Mouse (Mus musculus): ENCODE measurements at regions not wholly inside any gene's neighbourhood (a gene's known extent, or its start where the extent isn't known, plus 50 kb on each side); places are given as distances from the start of the nearest gene placed in this dataset.

DNA sequence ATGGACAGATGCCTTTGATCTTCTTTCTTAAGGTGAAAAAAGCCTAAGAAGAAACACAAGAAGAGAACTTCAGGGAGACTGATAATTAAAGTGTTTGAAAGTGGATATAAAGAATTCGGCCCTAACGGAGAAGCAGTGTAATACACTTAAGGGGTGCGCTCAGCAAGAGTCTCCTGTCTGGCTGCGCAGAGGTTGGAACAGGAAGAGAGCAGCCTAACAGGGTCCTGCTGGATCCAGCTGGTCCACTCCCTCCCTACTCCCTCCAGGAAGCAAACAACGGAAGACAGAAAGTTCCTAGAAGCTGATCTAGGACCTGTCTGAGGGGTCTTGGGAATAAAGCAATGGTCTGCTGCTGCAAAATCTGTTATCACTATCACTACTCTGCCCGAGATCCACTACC lies 242.4 kb downstream of the 1190002N15Rik start:
- ATAC-seq (ENCODE audit: low FRiP score, low read depth) = no peak
- Histone ChIP-seq H3K4me1 (no peaks in the 10 kb centered on the region), H3K27ac (no peak overlapping the region)

DNA sequence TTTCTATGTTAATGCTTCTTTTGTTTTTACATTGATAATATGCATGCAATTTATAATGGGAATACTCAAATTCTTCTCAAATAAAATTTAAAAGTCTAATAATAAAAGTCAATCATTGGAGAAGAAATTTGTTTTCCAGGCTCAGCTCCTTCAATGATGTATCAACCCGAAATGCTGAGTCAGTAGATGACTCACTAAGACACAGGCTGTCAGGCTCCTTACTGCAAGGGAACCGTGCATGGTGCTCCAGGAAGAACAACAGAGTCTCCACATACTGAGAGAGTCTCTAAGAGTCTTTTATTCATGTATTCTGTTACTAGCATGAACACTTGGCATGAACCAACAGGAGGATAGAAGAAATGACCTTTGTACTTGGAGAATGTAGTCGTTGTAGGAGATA lies 245.7 kb downstream of the 1190002N15Rik start:
- Histone ChIP-seq H3K4me2 (replicated peaks) (no peak overlapping the region), H3K36me3 (no peaks in the 10 kb centered on the region), H3K9me3 (no peaks in the 10 kb centered on the region), H3K27ac (no peak overlapping the region), H3K4me3 (no peak overlapping the region), H3K4me1 (no peaks in the 10 kb centered on the region), H3K9ac (no peak overlapping the region), H3K27me3 (replicated peaks) (no peaks in the 10 kb centered on the region)
- no peak for ATAC-seq (ENCODE audit: low FRiP score, low read depth)
- WGBS = 76% methylated on average over 3 of the region's 3 CpGs

More for the DNA sequence above, 242.4 kb downstream of the 1190002N15Rik start:
- H3K4me2 ChIP-seq (replicated peaks) = no peak overlapping the region
- no peaks in the 10 kb centered on the region for H3K36me3 ChIP-seq
- H3K9me3 ChIP-seq = no peaks in the 10 kb centered on the region
- no peak overlapping the region for H3K4me3 ChIP-seq
- no peak overlapping the region for H3K9ac ChIP-seq
- no peaks in the 10 kb centered on the region for H3K27me3 ChIP-seq (replicated peaks)
- 87% methylated on average over 6 of the region's 6 CpGs for WGBS

DNA sequence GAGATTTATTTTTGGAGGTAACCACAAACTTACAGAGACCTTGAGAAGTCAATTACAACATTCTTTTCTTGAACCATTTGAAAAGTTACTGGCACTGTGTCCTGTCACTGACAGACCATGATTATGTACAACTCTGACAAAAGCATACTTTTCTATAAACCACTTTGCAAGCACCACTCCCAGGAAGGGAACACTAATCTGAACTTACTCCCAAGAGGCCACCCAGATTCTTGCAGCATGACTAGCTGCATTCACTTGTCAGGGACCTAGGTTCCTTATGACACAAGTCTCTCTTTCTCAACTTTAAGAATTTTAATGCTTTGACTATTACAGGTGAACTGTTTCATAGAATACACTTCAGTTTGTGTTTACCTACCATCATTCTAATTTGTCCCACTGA lies 248.3 kb downstream of the 1190002N15Rik start:
- no peak overlapping the region for H3K4me3 ChIP-seq
- H3K9ac ChIP-seq = no peak overlapping the region
- no peak for ATAC-seq (ENCODE audit: low FRiP score, low read depth)
- H3K36me3 ChIP-seq = no peaks in the 10 kb centered on the region
- H3K27me3 ChIP-seq (replicated peaks) = no peaks in the 10 kb centered on the region
- H3K9me3 ChIP-seq = no peaks in the 10 kb centered on the region
- H3K27ac ChIP-seq = no peak overlapping the region
- H3K4me2 ChIP-seq (replicated peaks) = no peak overlapping the region
- H3K4me1 ChIP-seq = no peaks in the 10 kb centered on the region

- Histone ChIP-seq H3K27ac (no peak overlapping the region), H3K4me2 (replicated peaks) (no peak overlapping the region), H3K4me1 (no peaks in the 10 kb centered on the region), H3K9me3 (no peaks in the 10 kb centered on the region), H3K27me3 (replicated peaks) (no peaks in the 10 kb centered on the region), H3K36me3 (no peaks in the 10 kb centered on the region), H3K4me3 (no peak overlapping the region), H3K9ac (no peak overlapping the region)
- ATAC-seq (ENCODE audit: low FRiP score, low read depth) = no peak
- WGBS = 82% methylated on average over 2 of the region's 2 CpGs
Measured at GRCm38 (mm10) chr9:94287559-94287958, 250.3 kb downstream of the 1190002N15Rik start.

DNA sequence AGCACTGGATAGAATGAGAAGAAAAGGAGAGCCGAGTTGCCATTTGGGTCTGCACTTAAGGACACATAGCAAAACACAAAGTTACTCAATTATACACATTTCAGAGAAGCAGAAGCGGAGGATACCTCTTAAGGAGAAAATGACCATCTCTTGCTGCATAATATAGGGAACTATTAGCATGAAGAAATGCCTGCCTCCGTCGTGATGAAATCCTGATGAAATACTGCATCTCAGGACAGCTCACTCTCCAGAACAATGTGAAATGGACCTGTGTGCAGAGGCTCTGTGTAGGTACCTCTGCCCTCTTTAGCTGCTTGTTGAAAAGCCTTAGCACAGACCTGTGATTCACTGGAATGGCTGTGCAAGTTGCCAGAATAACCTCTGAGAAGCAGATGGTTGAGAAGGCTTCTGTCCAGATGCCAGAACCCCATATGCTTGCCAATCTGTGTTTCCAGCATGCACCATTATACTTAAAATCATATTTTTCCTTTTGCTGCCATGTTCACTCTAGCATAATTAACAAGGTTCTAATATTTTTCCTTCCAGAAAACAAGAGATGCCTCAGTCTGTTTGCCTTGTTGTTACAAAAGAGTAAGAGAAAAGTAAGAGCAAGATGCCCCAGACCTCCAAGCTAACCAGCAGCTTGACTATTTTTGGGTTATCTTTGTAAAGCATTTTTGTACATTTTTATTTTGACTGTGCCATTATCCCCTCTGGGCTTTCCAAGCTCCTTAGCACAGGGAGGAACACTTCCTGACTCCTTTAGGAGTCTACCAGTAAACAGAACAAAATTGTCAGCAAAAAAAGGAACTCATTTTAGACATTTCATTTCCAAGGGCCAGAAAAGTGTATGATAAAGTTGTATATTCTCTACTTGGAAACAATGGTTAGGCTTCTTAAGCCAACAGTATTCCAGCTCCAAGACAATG lies 259.0 kb downstream of the 1190002N15Rik start:
- H3K36me3 ChIP-seq = no peaks in the 10 kb centered on the region
- no peak overlapping the region for H3K4me3 ChIP-seq
- H3K4me1 ChIP-seq = no peaks in the 10 kb centered on the region
- WGBS = 81% methylated on average over 4 of the region's 4 CpGs
- no peak for ATAC-seq (ENCODE audit: low FRiP score, low read depth)
- H3K9ac ChIP-seq = no peak overlapping the region
- no peaks in the 10 kb centered on the region for H3K9me3 ChIP-seq
- H3K27me3 ChIP-seq (replicated peaks) = no peaks in the 10 kb centered on the region
- H3K4me2 ChIP-seq (replicated peaks) = no peak overlapping the region
- H3K27ac ChIP-seq = no peak overlapping the region

GRCm38 (mm10) chr9:94277096-94277495 lies 260.8 kb downstream of the 1190002N15Rik start:
- no peaks in the 10 kb centered on the region for H3K4me1 ChIP-seq
- no peak for ATAC-seq (ENCODE audit: low FRiP score, low read depth)
- no peaks in the 10 kb centered on the region for H3K36me3 ChIP-seq
- H3K27me3 ChIP-seq (replicated peaks) = no peaks in the 10 kb centered on the region
- H3K9ac ChIP-seq = no peak overlapping the region
- H3K4me2 ChIP-seq (replicated peaks) = no peak overlapping the region
- H3K4me3 ChIP-seq = no peak overlapping the region
- 92% methylated on average over 3 of the region's 3 CpGs for WGBS
- no peaks in the 10 kb centered on the region for H3K9me3 ChIP-seq
- H3K27ac ChIP-seq = no peak overlapping the region

DNA sequence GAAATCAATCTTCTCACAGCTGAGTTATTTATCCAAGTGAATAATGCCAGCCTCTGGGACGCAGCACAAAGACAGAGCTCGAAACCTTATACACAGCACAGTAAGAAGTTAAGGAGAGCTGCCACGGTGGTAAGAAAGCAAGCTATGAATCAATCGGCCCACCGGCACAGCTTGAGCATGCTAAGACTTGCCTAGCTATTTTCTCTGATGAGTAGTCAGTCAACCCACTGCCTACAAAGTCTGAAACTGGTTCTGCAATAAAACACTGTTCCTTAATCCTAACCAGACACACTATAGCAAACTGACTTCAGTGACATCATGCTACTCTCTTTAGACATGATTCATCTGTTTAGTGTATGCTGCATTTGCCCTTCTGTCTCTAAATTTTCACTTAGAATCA lies 268.7 kb downstream of the 1190002N15Rik start:
- no peak overlapping the region for H3K27ac ChIP-seq
- H3K9me3 ChIP-seq = no peaks in the 10 kb centered on the region
- H3K9ac ChIP-seq = no peak overlapping the region
- ATAC-seq (ENCODE audit: low FRiP score, low read depth) = no peak
- no peaks in the 10 kb centered on the region for H3K27me3 ChIP-seq (replicated peaks)
- no peak overlapping the region for H3K4me3 ChIP-seq
- no peaks in the 10 kb centered on the region for H3K4me1 ChIP-seq
- H3K4me2 ChIP-seq (replicated peaks) = no peak overlapping the region
- H3K36me3 ChIP-seq = no peaks in the 10 kb centered on the region
- 56% methylated on average over 5 of the region's 5 CpGs for WGBS

DNA sequence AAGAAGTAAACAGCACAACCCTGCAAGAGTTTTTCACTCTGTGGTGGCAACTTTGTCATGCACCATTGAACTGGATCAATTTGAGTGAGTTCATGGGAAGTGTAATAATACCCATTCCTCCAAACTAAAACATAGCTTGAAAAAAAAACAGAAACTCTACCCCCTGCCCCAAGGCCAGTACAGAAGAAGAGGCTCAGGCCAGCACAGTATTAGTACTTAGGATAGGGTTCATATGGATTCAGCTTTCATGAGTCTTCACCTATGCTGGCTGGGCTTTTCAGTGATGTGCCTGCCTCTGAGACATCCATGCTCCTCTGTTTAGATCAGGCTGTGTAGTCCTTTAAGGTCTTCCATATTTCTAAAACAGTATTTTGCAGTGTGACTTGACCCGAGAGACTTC lies 270.6 kb downstream of the 1190002N15Rik start:
- H3K4me1 ChIP-seq = no peaks in the 10 kb centered on the region
- no peak overlapping the region for H3K4me2 ChIP-seq (replicated peaks)
- no peaks in the 10 kb centered on the region for H3K27me3 ChIP-seq (replicated peaks)
- H3K4me3 ChIP-seq = no peak overlapping the region
- no peak overlapping the region for H3K27ac ChIP-seq
- H3K36me3 ChIP-seq = no peaks in the 10 kb centered on the region
- H3K9ac ChIP-seq = no peak overlapping the region
- no peaks in the 10 kb centered on the region for H3K9me3 ChIP-seq
- no peak for ATAC-seq (ENCODE audit: low FRiP score, low read depth)
- 84% methylated on average over 1 of the region's 1 CpGs for WGBS

GRCm38 (mm10) chr9:94239479-94240241 lies 298.2 kb downstream of the 1190002N15Rik start:
- peak; percentile 72 for ATAC-seq (ENCODE audit: low FRiP score, low read depth)
- H3K27ac ChIP-seq = no peak overlapping the region
- H3K9ac ChIP-seq = no peak overlapping the region
- no peaks in the 10 kb centered on the region for H3K9me3 ChIP-seq
- H3K4me3 ChIP-seq = no peak overlapping the region
- 54% methylated on average over 8 of the region's 8 CpGs for WGBS
- no peaks in the 10 kb centered on the region for H3K36me3 ChIP-seq
- peaks cover 6% of the 10 kb centered on the region; the same call in 1 of the 2 replicates for H3K4me1 ChIP-seq
- H3K4me2 ChIP-seq (replicated peaks) = no peak overlapping the region
- no peaks in the 10 kb centered on the region for H3K27me3 ChIP-seq (replicated peaks)

GRCm38 (mm10) chr9:94238565-94238964 lies 299.3 kb downstream of the 1190002N15Rik start:
- no peak for ATAC-seq (ENCODE audit: low FRiP score, low read depth)

DNA sequence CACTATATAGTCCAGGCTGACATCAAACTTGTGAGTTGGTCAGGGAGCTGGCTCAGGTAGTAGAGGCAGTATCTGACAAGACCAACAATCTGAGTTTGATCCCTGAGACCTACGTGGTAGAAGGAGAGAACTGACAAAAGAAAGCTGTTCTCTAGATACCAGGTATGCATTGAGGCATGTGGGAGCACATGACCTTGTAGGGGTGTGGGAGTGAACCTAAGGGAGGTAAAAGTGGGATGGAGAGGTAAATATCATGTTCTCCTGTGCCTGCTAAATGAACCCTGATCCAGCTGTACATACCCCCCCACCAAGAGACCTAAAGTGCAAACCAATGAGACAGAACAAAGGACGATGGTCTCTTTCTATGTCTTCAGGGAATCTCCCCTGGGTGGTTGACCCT lies 308.3 kb downstream of the 1190002N15Rik start:
- Histone ChIP-seq H3K9me3 (no peaks in the 10 kb centered on the region), H3K4me1 (no peaks in the 10 kb centered on the region), H3K27me3 (replicated peaks) (no peaks in the 10 kb centered on the region), H3K9ac (no peak overlapping the region), H3K36me3 (no peaks in the 10 kb centered on the region), H3K4me3 (no peak overlapping the region), H3K4me2 (replicated peaks) (no peak overlapping the region), H3K27ac (no peak overlapping the region)
- ATAC-seq (ENCODE audit: low FRiP score, low read depth) = no peak
- 79% methylated on average over 2 of the region's 2 CpGs for WGBS

More at GRCm38 (mm10) chr9:94238565-94238964, 299.3 kb downstream of the 1190002N15Rik start:
- Histone ChIP-seq H3K4me1 (peaks cover 6% of the 10 kb centered on the region; the same call in 1 of the 2 replicates), H3K27me3 (replicated peaks) (no peaks in the 10 kb centered on the region), H3K9ac (no peak overlapping the region), H3K36me3 (no peaks in the 10 kb centered on the region), H3K9me3 (no peaks in the 10 kb centered on the region), H3K4me2 (replicated peaks) (no peak overlapping the region), H3K27ac (no peak overlapping the region), H3K4me3 (no peak overlapping the region)

DNA sequence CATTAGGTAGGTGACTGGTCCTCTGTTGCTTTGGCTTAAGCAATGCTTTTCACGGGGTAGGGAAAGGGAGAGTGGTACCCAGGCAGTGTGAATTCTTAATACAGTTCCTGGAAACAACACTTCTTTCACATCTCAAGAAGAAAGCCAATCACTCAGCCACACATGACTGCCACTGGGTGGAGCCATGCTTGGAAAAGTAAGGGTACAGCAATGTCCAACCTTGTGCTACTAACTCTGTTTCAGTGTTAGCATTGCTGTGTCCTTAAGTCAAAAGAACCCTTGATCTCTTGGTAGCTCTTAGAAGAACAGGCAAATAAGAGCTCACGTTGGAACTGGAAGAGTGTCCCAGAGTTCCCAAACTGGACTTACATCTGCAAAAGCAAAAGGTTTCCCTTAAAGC lies 318.8 kb downstream of the 1190002N15Rik start:
- Histone ChIP-seq H3K4me3 (no peak overlapping the region), H3K27ac (no peak overlapping the region), H3K9me3 (no peaks in the 10 kb centered on the region), H3K4me1 (no peaks in the 10 kb centered on the region), H3K27me3 (replicated peaks) (no peaks in the 10 kb centered on the region), H3K9ac (no peak overlapping the region), H3K36me3 (no peaks in the 10 kb centered on the region), H3K4me2 (replicated peaks) (no peak overlapping the region)
- no peak for ATAC-seq (ENCODE audit: low FRiP score, low read depth)
- 81% methylated on average over 2 of the region's 2 CpGs for WGBS
